Mouse (Mus musculus) brain, embryonic 14.5 days (tissue): ENCODE measurements around the gene Eef1b2. TPM values are rescaled to one million over a fixed set of nuclear protein-coding genes. Genes with fewer than 3 reads are reported as not detected.

Source experiments
- DNase-seq: peaks from one replicate; pipeline ENCODE4 v3.0.0-alpha.2; 2011; ENCODE audit warnings: low read depth
- CTCF ChIP-seq: fragments of 200-500 bp; IDR thresholded peaks from 2 replicates; pipeline ENCODE4 v1.5.1; 2012; ENCODE audit warnings: inconsistent platforms, mild to moderate bottlenecking, moderate library complexity, borderline replicate concordance; ENCODE audit not compliant: insufficient read depth, insufficient read length; ENCODE audit errors: extremely low read depth
- POLR2A ChIP-seq: fragments of 200-500 bp; IDR thresholded peaks from 2 replicates; pipeline ENCODE4 v1.6.1; 2012; ENCODE audit warnings: mild to moderate bottlenecking, inconsistent platforms, borderline replicate concordance; ENCODE audit not compliant: poor library complexity, insufficient read depth, insufficient read length, severe bottlenecking; ENCODE audit errors: extremely low read depth
- polyA plus RNA-seq: library from polyadenylated mRNA; depleted of rRNA; stranded (reverse); fragments of >200 nt; gene quantifications from 2 replicates; pipeline ENCODE4 v1.2.3, GENCODE M21; 2012

The Eef1b2 gene
- polyA plus RNA-seq, 1 experiment = 493 TPM

GRCm38 (mm10) chr1:63200322-63200721 lies 23.7 kb downstream of the Eef1b2 start:
- TF ChIP-seq POLR2A (no peak), CTCF (no peak)
- DNase-seq = no peak

- DNase-seq = no peak
- TF ChIP-seq CTCF (no peak), POLR2A (no peak)
Observed at GRCm38 (mm10) chr1:63201672-63202071, 25.0 kb downstream of the Eef1b2 start.

GRCm38 (mm10) chr1:63203471-63203870 lies 26.8 kb downstream of the Eef1b2 start:
- TF ChIP-seq CTCF = no peak
- TF ChIP-seq POLR2A = no peak
- DNase-seq = no peak

GRCm38 (mm10) chr1:63203950-63204659 lies 27.5 kb downstream of the Eef1b2 start:
- TF ChIP-seq CTCF (peak; percentile 38; the same call in 1 of the 2 replicates), POLR2A (no peak)
- DNase-seq = peak; percentile 89

- peak; percentile 25 for DNase-seq
- TF ChIP-seq POLR2A (no peak), CTCF (no peak)
Observed at GRCm38 (mm10) chr1:63204660-63205394, 28.2 kb downstream of the Eef1b2 start.

GRCm38 (mm10) chr1:63207607-63208006 lies 31.0 kb downstream of the Eef1b2 start:
- TF ChIP-seq CTCF (no peak), POLR2A (no peak)
- DNase-seq = no peak

GRCm38 (mm10) chr1:63209861-63210529 lies 33.4 kb downstream of the Eef1b2 start:
- DNase-seq = no peak
- TF ChIP-seq CTCF = no peak
- TF ChIP-seq POLR2A = no peak

- no peak for TF ChIP-seq POLR2A
- TF ChIP-seq CTCF = no peak
- DNase-seq = peak; percentile 67
Observed at GRCm38 (mm10) chr1:63213478-63214270, 37.0 kb downstream of the Eef1b2 start.

GRCm38 (mm10) chr1:63214271-63214558 lies 37.6 kb downstream of the Eef1b2 start, which contains the start of gene Gpr1:
TSS of gene Gpr1 (minus strand) at chr1:63214543.
- TF ChIP-seq CTCF (no peak), POLR2A (no peak)
- DNase-seq = no peak

- DNase-seq = no peak
- no peak for TF ChIP-seq CTCF
- TF ChIP-seq POLR2A = no peak
Observed at GRCm38 (mm10) chr1:63214631-63215030, 38.0 kb downstream of the Eef1b2 start.

GRCm38 (mm10) chr1:63219277-63219676 lies 42.7 kb downstream of the Eef1b2 start:
- DNase-seq = no peak
- no peak for TF ChIP-seq POLR2A
- no peak for TF ChIP-seq CTCF

- TF ChIP-seq CTCF (no peak), POLR2A (no peak)
- no peak for DNase-seq
Observed at GRCm38 (mm10) chr1:63225009-63225408, 48.4 kb downstream of the Eef1b2 start.
